Mouse (Mus musculus): ENCODE data around the gene Nat8l.
A peak's percentile ranks its signal among the peaks of the same experiment; 100 is the strongest.
"Not testable (repeated sequence)": the region's sequence is repeated elsewhere in the genome, so short reads cannot be mapped to it uniquely, and the experiment has no call there.

Gene Nat8l

GRCm38 (mm10) chr5:33995843-33996693, at the start of gene Nat8l:
TSS of gene Nat8l (plus strand) at chr5:33995984.
- DNase-seq (ENCODE audit: low spot score in 2 of 2) = peak; percentile 86 to 87

GRCm38 (mm10) chr5:33947035-33947434, 48.7 kb upstream of the Nat8l start:
- DNase-seq (ENCODE audit: low spot score in 2 of 2) = not testable (repeated sequence)

- no peak for DNase-seq (ENCODE audit: low spot score in 2 of 2)
Measured at GRCm38 (mm10) chr5:33948314-33948713, 47.5 kb upstream of the Nat8l start.

GRCm38 (mm10) chr5:33953471-33954185, 42.2 kb upstream of the Nat8l start:
- no peak for DNase-seq (ENCODE audit: low spot score in 2 of 2)

GRCm38 (mm10) chr5:33954354-33954753, 41.4 kb upstream of the Nat8l start:
- peak; percentile 72 to 74 for DNase-seq (ENCODE audit: low spot score in 2 of 2)

GRCm38 (mm10) chr5:33955868-33956267, 39.9 kb upstream of the Nat8l start:
- no peak for DNase-seq (ENCODE audit: low spot score in 2 of 2)

- DNase-seq (ENCODE audit: low spot score in 2 of 2) = no peak
Measured at GRCm38 (mm10) chr5:33959382-33959781, 36.4 kb upstream of the Nat8l start.

- DNase-seq (ENCODE audit: low spot score in 2 of 2) = no peak
Measured at GRCm38 (mm10) chr5:33974736-33975135, 21.0 kb upstream of the Nat8l start.

GRCm38 (mm10) chr5:33976267-33976666, 19.5 kb upstream of the Nat8l start:
- DNase-seq (ENCODE audit: low spot score in 2 of 2) = no peak

- peak in 1 of 2 experiments; percentile 35 for DNase-seq (ENCODE audit: low spot score in 2 of 2)
Measured at GRCm38 (mm10) chr5:33982731-33983259, 13.0 kb upstream of the Nat8l start.

GRCm38 (mm10) chr5:33983309-33984121, 12.3 kb upstream of the Nat8l start, which contains the start of gene Gm1673:
TSS of gene Gm1673 (plus strand) at chr5:33983433.
- peak; percentile 86 for DNase-seq (ENCODE audit: low spot score in 2 of 2)

- peak in 1 of 2 experiments; percentile 44 for DNase-seq (ENCODE audit: low spot score in 2 of 2)
Measured at GRCm38 (mm10) chr5:33994671-33995625, 836 bp upstream of the Nat8l start.

- DNase-seq (ENCODE audit: low spot score in 2 of 2) = no peak
Measured at GRCm38 (mm10) chr5:33996694-33997045, 886 bp downstream of the Nat8l start.

- peak; percentile 79 to 84 for DNase-seq (ENCODE audit: low spot score in 2 of 2)
Measured at GRCm38 (mm10) chr5:33997051-33997741, 1.4 kb downstream of the Nat8l start.

- DNase-seq (ENCODE audit: low spot score in 2 of 2) = no peak
Measured at GRCm38 (mm10) chr5:33997829-33998504, 2.2 kb downstream of the Nat8l start.

- DNase-seq (ENCODE audit: low spot score in 2 of 2) = no peak
Measured at GRCm38 (mm10) chr5:33998505-33998877, 2.7 kb downstream of the Nat8l start.

GRCm38 (mm10) chr5:33999466-34000090, 3.8 kb downstream of the Nat8l start:
- DNase-seq (ENCODE audit: low spot score in 2 of 2) = no peak

- peak in 1 of 2 experiments; percentile 39 for DNase-seq (ENCODE audit: low spot score in 2 of 2)
Measured at GRCm38 (mm10) chr5:34000809-34001208, 5.0 kb downstream of the Nat8l start.

- DNase-seq (ENCODE audit: low spot score in 2 of 2) = no peak
Measured at GRCm38 (mm10) chr5:34001401-34001800, 5.6 kb downstream of the Nat8l start.

Data from right cerebral cortex, postnatal 36 days (tissue).